Mouse (Mus musculus) heart, embryonic 11.5 days (tissue): ENCODE data around the gene Ubtd2. TPM values are rescaled to one million over a fixed set of nuclear protein-coding genes. Genes with fewer than 3 reads are reported as not detected.

Source experiments
- ATAC-seq: fragments of 200-750 bp; cut with Nextera tagmentation; replicated peaks from 2 replicates; pipeline ENCODE4 v1.8.0; 2017; ENCODE audit warnings: moderate library complexity; ENCODE audit not compliant: insufficient number of reproducible peaks, low FRiP score, low TSS enrichment
- H3K27ac ChIP-seq: fragments of 300-500 bp; sonication (generic); 2 replicates; pipeline ENCODE4 v1.5.1; 2014; ENCODE audit warnings: mild to moderate bottlenecking, low read depth, low read length
- H3K27me3 ChIP-seq: fragments of 300-500 bp; sonication (generic); 2 replicates; pipeline ENCODE4 v1.6.1; 2014; ENCODE audit warnings: mild to moderate bottlenecking, low read length, mixed read lengths; ENCODE audit not compliant: control insufficient read depth, insufficient read depth
- H3K36me3 ChIP-seq: fragments of 300-500 bp; sonication (generic); 2 replicates; pipeline ENCODE4 v1.6.1; 2014; ENCODE audit warnings: mild to moderate bottlenecking, low read length, moderate library complexity, mixed read lengths; ENCODE audit not compliant: control insufficient read depth, insufficient read depth
- H3K4me1 ChIP-seq: fragments of 300-500 bp; sonication (generic); 2 replicates; pipeline ENCODE4 v1.6.1; 2014; ENCODE audit warnings: low read length; ENCODE audit not compliant: control insufficient read depth, insufficient read depth
- H3K4me2 ChIP-seq: fragments of 300-500 bp; sonication (generic); 2 replicates; pipeline ENCODE4 v1.6.1; 2014; ENCODE audit warnings: mild to moderate bottlenecking, moderate library complexity
- H3K4me3 ChIP-seq: fragments of 300-500 bp; sonication (generic); 2 replicates; pipeline ENCODE4 v1.5.1; 2014; ENCODE audit warnings: low read depth, low read length
- H3K9ac ChIP-seq: fragments of 300-500 bp; sonication (generic); 2 replicates; pipeline ENCODE4 v1.6.1; 2014; ENCODE audit warnings: mild to moderate bottlenecking, low read depth, low read length, moderate library complexity
- H3K9me3 ChIP-seq: fragments of 300-500 bp; sonication (generic); replicated peaks from 2 replicates; pipeline ENCODE4 v1.6.1; 2016; ENCODE audit warnings: low read length; ENCODE audit not compliant: control insufficient read depth
- WGBS: fragments of 180-500 bp; shearing (Covaris S2); extraction: QIAGEN DNeasy Blood & Tissue Kit; methylation state at CpG from one replicate; pipeline ENCODE4 v1.1.7; 2014; ENCODE audit not compliant: insufficient replicate concordance; 5-methylcytosine and 5-hydroxymethylcytosine counted together
- polyA plus RNA-seq: library from polyadenylated mRNA; unstranded; fragments of >200 nt; fragmentation: Nextera tagmentation; extraction: Ambion mirVana; gene quantifications from 2 replicates; pipeline ENCODE4 v1.2.1, GENCODE M21; 2014

The Ubtd2 gene
- polyA plus RNA-seq, 1 experiment from 2014 or later, result 34.7 TPM

DNA sequence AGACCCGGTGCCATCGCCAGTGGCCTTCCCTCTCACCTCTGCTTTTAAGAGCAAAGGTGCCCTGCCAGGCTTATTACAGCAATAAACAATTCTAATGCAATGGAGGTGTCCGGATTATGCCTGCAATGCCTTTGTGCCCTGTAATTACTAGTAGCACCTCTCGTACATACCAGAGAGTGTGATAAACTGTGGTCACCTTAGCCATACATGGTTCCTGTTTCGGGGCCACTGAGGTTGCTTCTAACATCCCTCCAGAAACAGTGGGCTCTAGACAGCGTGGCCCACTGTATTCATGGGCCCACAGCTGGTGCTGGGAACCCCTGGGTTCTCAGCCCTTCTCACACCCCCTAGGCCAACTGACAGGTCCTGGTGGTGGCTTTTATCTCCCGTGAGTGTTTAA lies 27.6 kb upstream of the Ubtd2 start:
- H3K36me3 ChIP-seq, result peaks cover 9% of the 10 kb centered on the region
- no peak overlapping the region for H3K9ac ChIP-seq
- no peak for ATAC-seq
- 71% methylated on average over 7 of the region's 7 CpGs for WGBS
- H3K9me3 ChIP-seq, result no peaks in the 10 kb centered on the region
- H3K4me1 ChIP-seq, result no peaks in the 10 kb centered on the region
- no peak overlapping the region for H3K4me2 ChIP-seq
- no peak overlapping the region for H3K4me3 ChIP-seq
- no peaks in the 10 kb centered on the region for H3K27me3 ChIP-seq
- no peak overlapping the region for H3K27ac ChIP-seq

GRCm38 (mm10) chr11:32435410-32436060 lies 19.6 kb upstream of the Ubtd2 start:
- Histone ChIP-seq H3K27ac (peak overlapping the region; percentile 57; the same call in 1 of the 2 replicates), H3K9ac (no peak overlapping the region)
- 45% methylated on average over 6 of the region's 6 CpGs for WGBS

GRCm38 (mm10) chr11:32442576-32442975 lies 12.6 kb upstream of the Ubtd2 start:
- WGBS, result 68% methylated on average over 3 of the region's 3 CpGs
- H3K4me3 ChIP-seq, result no peak overlapping the region
- no peaks in the 10 kb centered on the region for H3K9me3 ChIP-seq
- H3K36me3 ChIP-seq, result no peaks in the 10 kb centered on the region
- H3K9ac ChIP-seq, result no peak overlapping the region
- ATAC-seq, result no peak
- H3K27me3 ChIP-seq, result no peaks in the 10 kb centered on the region
- no peaks in the 10 kb centered on the region for H3K4me1 ChIP-seq
- no peak overlapping the region for H3K4me2 ChIP-seq
- H3K27ac ChIP-seq, result no peak overlapping the region

More at GRCm38 (mm10) chr11:32435410-32436060, 19.6 kb upstream of the Ubtd2 start:
- Histone ChIP-seq H3K27me3 (no peaks in the 10 kb centered on the region), H3K4me1 (peaks cover 8% of the 10 kb centered on the region), H3K9me3 (no peaks in the 10 kb centered on the region), H3K4me3 (no peak overlapping the region), H3K4me2 (no peak overlapping the region), H3K36me3 (no peaks in the 10 kb centered on the region)
- peak; percentile 75 for ATAC-seq

DNA sequence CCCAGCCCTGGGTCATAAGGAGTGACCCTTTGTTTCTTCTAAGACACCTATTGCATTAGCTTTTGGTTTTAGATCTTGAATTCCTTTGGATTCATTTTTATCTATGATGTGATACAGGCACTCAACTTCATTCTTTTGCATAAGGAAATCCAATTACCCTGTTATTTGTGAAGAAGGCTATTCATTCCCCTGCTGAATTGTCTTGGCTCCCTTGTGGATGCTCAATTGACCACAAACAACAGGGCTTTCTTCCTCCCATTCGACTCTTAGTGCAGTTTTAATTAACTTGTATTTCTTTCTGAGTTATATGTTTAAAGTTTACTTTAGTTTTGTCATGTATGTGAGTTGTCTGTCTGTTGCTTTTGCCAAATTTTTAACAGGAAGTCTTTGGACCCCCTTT lies 10.9 kb upstream of the Ubtd2 start:
- Histone ChIP-seq H3K27me3 (no peaks in the 10 kb centered on the region), H3K4me1 (no peaks in the 10 kb centered on the region), H3K27ac (no peak overlapping the region), H3K36me3 (no peaks in the 10 kb centered on the region), H3K9ac (no peak overlapping the region), H3K9me3 (no peaks in the 10 kb centered on the region), H3K4me2 (no peak overlapping the region), H3K4me3 (no peak overlapping the region)
- WGBS, result 47% methylated on average over 1 of the region's 1 CpGs
- ATAC-seq, result no peak

DNA sequence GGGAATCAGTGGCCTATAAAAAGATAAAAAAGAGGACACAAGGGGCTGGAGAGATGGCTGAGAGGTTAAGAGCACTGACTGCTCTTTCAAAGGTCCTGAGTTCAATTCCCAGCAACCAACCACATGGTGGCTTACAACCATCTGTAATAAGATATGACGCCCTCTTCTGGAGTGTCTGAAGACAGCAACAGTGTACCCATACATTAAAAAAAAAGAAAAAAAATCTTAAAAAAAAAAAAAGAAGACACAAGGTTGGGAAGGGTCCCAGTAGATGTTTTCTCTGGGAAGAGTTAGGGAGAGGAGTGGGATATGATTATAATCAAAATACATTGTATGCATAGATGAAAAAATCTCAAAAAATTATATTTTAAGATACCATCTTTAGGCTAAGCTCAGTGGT lies 10.0 kb upstream of the Ubtd2 start:
- Histone ChIP-seq H3K27me3 (no peaks in the 10 kb centered on the region), H3K9me3 (no peaks in the 10 kb centered on the region), H3K27ac (no peak overlapping the region), H3K4me1 (no peaks in the 10 kb centered on the region), H3K4me2 (no peak overlapping the region), H3K4me3 (no peak overlapping the region), H3K36me3 (no peaks in the 10 kb centered on the region), H3K9ac (no peak overlapping the region)
- 59% methylated on average over 1 of the region's 1 CpGs for WGBS
- ATAC-seq, result no peak

GRCm38 (mm10) chr11:32445637-32446226 lies 9.4 kb upstream of the Ubtd2 start:
- H3K4me2 ChIP-seq, result no peak overlapping the region
- no peak overlapping the region for H3K9ac ChIP-seq
- H3K9me3 ChIP-seq, result no peaks in the 10 kb centered on the region
- H3K36me3 ChIP-seq, result no peaks in the 10 kb centered on the region
- H3K27me3 ChIP-seq, result no peaks in the 10 kb centered on the region
- H3K4me1 ChIP-seq, result no peaks in the 10 kb centered on the region
- ATAC-seq, result no peak
- H3K27ac ChIP-seq, result no peak overlapping the region
- 59% methylated on average over 6 of the region's 6 CpGs for WGBS
- H3K4me3 ChIP-seq, result no peak overlapping the region

- Histone ChIP-seq H3K4me2 (no peak overlapping the region), H3K9me3 (no peaks in the 10 kb centered on the region), H3K9ac (no peak overlapping the region), H3K4me1 (no peaks in the 10 kb centered on the region; the same call in 1 of the 2 replicates), H3K36me3 (no peaks in the 10 kb centered on the region), H3K4me3 (no peak overlapping the region), H3K27ac (no peak overlapping the region), H3K27me3 (no peaks in the 10 kb centered on the region)
- no peak for ATAC-seq
- WGBS, result 0% methylated on average over 1 of the region's 1 CpGs
These were observed 5.0 kb upstream of the Ubtd2 start for GRCm38 (mm10) chr11:32450216-32450615.

GRCm38 (mm10) chr11:32451306-32451705 lies 3.9 kb upstream of the Ubtd2 start:
- no peak overlapping the region for H3K27ac ChIP-seq
- peaks cover under 1% of the 10 kb centered on the region; the same call in 1 of the 2 replicates for H3K4me1 ChIP-seq
- no peak overlapping the region for H3K9ac ChIP-seq
- 82% methylated on average over 6 of the region's 6 CpGs for WGBS
- H3K9me3 ChIP-seq, result no peaks in the 10 kb centered on the region
- no peak overlapping the region for H3K4me3 ChIP-seq
- H3K27me3 ChIP-seq, result no peaks in the 10 kb centered on the region
- no peaks in the 10 kb centered on the region for H3K36me3 ChIP-seq
- no peak overlapping the region for H3K4me2 ChIP-seq
- no peak for ATAC-seq

- H3K27ac ChIP-seq, result no peak overlapping the region
- no peaks in the 10 kb centered on the region for H3K36me3 ChIP-seq
- WGBS, result 83% methylated on average over 4 of the region's 4 CpGs
- H3K4me2 ChIP-seq, result no peak overlapping the region
- no peaks in the 10 kb centered on the region for H3K27me3 ChIP-seq
- H3K4me1 ChIP-seq, result peaks cover 3% of the 10 kb centered on the region; the same call in 1 of the 2 replicates
- no peak overlapping the region for H3K4me3 ChIP-seq
- no peaks in the 10 kb centered on the region for H3K9me3 ChIP-seq
- H3K9ac ChIP-seq, result no peak overlapping the region
- ATAC-seq, result no peak
These were observed 2.4 kb upstream of the Ubtd2 start for GRCm38 (mm10) chr11:32452745-32453144.
